Mouse (Mus musculus): ENCODE measurements around the gene Rbp3. TPM values are rescaled to one million over a fixed set of nuclear protein-coding genes. Genes with fewer than 3 reads are reported as not detected.

The Rbp3 gene
- polyA plus RNA-seq, 1 experiment: 0.02 TPM

GRCm38 (mm10) chr14:33977748-33978147 lies 23.9 kb downstream of the Rbp3 start:
- TF ChIP-seq MYOG (IDR thresholded peaks at IDR 0.05; ENCODE audit: control insufficient read depth in 1 of 3, insufficient read depth in 1 of 3, insufficient read length in 2 of 3, low read depth in 2 of 3) (no peak), TCF12 (IDR thresholded peaks at IDR 0.05; ENCODE audit: insufficient read depth, poor library complexity, severe bottlenecking) (no peak), REST (IDR thresholded peaks at IDR 0.05; ENCODE audit: insufficient read depth, insufficient read length) (no peak), E2F4 (IDR thresholded peaks at IDR 0.05; ENCODE audit: insufficient read depth) (no peak), CEBPB (IDR thresholded peaks at IDR 0.05; ENCODE audit: insufficient read depth, poor library complexity, severe bottlenecking) (no peak), TCF3 (IDR thresholded peaks at IDR 0.05; ENCODE audit: insufficient read length, low read depth) (no peak), SRF (IDR thresholded peaks at IDR 0.05; ENCODE audit: control insufficient read depth, insufficient read length, low read depth) (no peak), MAX (IDR thresholded peaks at IDR 0.05; ENCODE audit: low read depth) (no peak), USF1 (IDR thresholded peaks at IDR 0.05; ENCODE audit: low read depth) (no peak), POLR2AphosphoS2 (IDR thresholded peaks at IDR 0.05; ENCODE audit: insufficient read length, low read depth) (no peak), POLR2A (IDR thresholded peaks at IDR 0.05; ENCODE audit: insufficient read length, low read depth) (no peak), MYOD1 (IDR thresholded peaks at IDR 0.05; ENCODE audit: control insufficient read depth in 1 of 3, insufficient read length in 2 of 3, low read depth in 2 of 3) (no peak)
- no peak overlapping the region for H3K4me3 ChIP-seq

GRCm38 (mm10) chr14:33978604-33979059 lies 24.8 kb downstream of the Rbp3 start, which contains the start of gene Zfp488:
Zfp488 (minus strand) TSS chr14:33978764.
- Histone ChIP-seq H3ac (ENCODE audit: control insufficient read depth, insufficient read length) (no peak within 1 kb of the TSS), H3K27me3 (ENCODE audit: control insufficient read depth, insufficient read depth, insufficient read length) (peaks cover 18% of the 10 kb centered on the region), H3K79me2 (ENCODE audit: control insufficient read depth, insufficient read depth) (no peaks in the 10 kb centered on the region), H3K4me2 (ENCODE audit: low read depth) (no peak within 1 kb of the TSS), H3K4me3 (no peak within 1 kb of the TSS), H3K36me3 (ENCODE audit: control insufficient read depth, insufficient read depth) (no peaks in the 10 kb centered on the region)
- TF ChIP-seq MYOD1 (IDR thresholded peaks at IDR 0.05; ENCODE audit: control insufficient read depth in 1 of 3, insufficient read length in 2 of 3, low read depth in 2 of 3) (no peak), E2F4 (IDR thresholded peaks at IDR 0.05; ENCODE audit: insufficient read depth) (no peak), CEBPB (IDR thresholded peaks at IDR 0.05; ENCODE audit: insufficient read depth, poor library complexity, severe bottlenecking) (no peak), USF1 (IDR thresholded peaks at IDR 0.05; ENCODE audit: low read depth) (no peak), POLR2AphosphoS2 (IDR thresholded peaks at IDR 0.05; ENCODE audit: insufficient read length, low read depth) (no peak), REST (IDR thresholded peaks at IDR 0.05; ENCODE audit: insufficient read depth, insufficient read length) (no peak), SRF (IDR thresholded peaks at IDR 0.05; ENCODE audit: control insufficient read depth, insufficient read length, low read depth) (no peak), TCF3 (IDR thresholded peaks at IDR 0.05; ENCODE audit: insufficient read length, low read depth) (no peak), POLR2A (IDR thresholded peaks at IDR 0.05; ENCODE audit: insufficient read length, low read depth) (no peak)

More at GRCm38 (mm10) chr14:33977748-33978147, 23.9 kb downstream of the Rbp3 start:
- Histone ChIP-seq H3K36me3 (ENCODE audit: control insufficient read depth, insufficient read depth) (no peaks in the 10 kb centered on the region), H3K27me3 (ENCODE audit: control insufficient read depth, insufficient read depth, insufficient read length) (peaks cover 18% of the 10 kb centered on the region), H3ac (ENCODE audit: control insufficient read depth, insufficient read length) (no peak overlapping the region), H3K79me2 (ENCODE audit: control insufficient read depth, insufficient read depth) (no peaks in the 10 kb centered on the region), H3K4me2 (ENCODE audit: low read depth) (no peak overlapping the region)

GRCm38 (mm10) chr14:33989201-33989600 lies 35.4 kb downstream of the Rbp3 start:
- H3K27me3 ChIP-seq (ENCODE audit: control insufficient read depth, insufficient read depth, insufficient read length): peaks cover 15% of the 10 kb centered on the region
- no peak overlapping the region for H3K4me3 ChIP-seq
- no peak overlapping the region for H3K4me2 ChIP-seq (ENCODE audit: low read depth)
- H3K79me2 ChIP-seq (ENCODE audit: control insufficient read depth, insufficient read depth): no peaks in the 10 kb centered on the region
- no peak overlapping the region for H3ac ChIP-seq (ENCODE audit: control insufficient read depth, insufficient read length)
- TF ChIP-seq CEBPB (IDR thresholded peaks at IDR 0.05; ENCODE audit: insufficient read depth, poor library complexity, severe bottlenecking) (no peak), POLR2A (IDR thresholded peaks at IDR 0.05; ENCODE audit: insufficient read length, low read depth) (no peak), REST (IDR thresholded peaks at IDR 0.05; ENCODE audit: insufficient read depth, insufficient read length) (no peak), MYOD1 (IDR thresholded peaks at IDR 0.05; ENCODE audit: control insufficient read depth in 1 of 3, insufficient read length in 2 of 3, low read depth in 2 of 3) (no peak), E2F4 (IDR thresholded peaks at IDR 0.05; ENCODE audit: insufficient read depth) (no peak), MAX (IDR thresholded peaks at IDR 0.05; ENCODE audit: low read depth) (no peak), POLR2AphosphoS2 (IDR thresholded peaks at IDR 0.05; ENCODE audit: insufficient read length, low read depth) (no peak), SRF (IDR thresholded peaks at IDR 0.05; ENCODE audit: control insufficient read depth, insufficient read length, low read depth) (no peak), MYOG (IDR thresholded peaks at IDR 0.05; ENCODE audit: control insufficient read depth in 1 of 3, insufficient read depth in 1 of 3, insufficient read length in 2 of 3, low read depth in 2 of 3) (no peak), TCF3 (IDR thresholded peaks at IDR 0.05; ENCODE audit: insufficient read length, low read depth) (no peak)
- H3K36me3 ChIP-seq (ENCODE audit: control insufficient read depth, insufficient read depth): no peaks in the 10 kb centered on the region

- H3K79me2 ChIP-seq (ENCODE audit: control insufficient read depth, insufficient read depth): no peaks in the 10 kb centered on the region
- H3ac ChIP-seq (ENCODE audit: control insufficient read depth, insufficient read length): no peak overlapping the region
- H3K27me3 ChIP-seq (ENCODE audit: control insufficient read depth, insufficient read depth, insufficient read length): peaks cover 15% of the 10 kb centered on the region
- no peak overlapping the region for H3K4me2 ChIP-seq (ENCODE audit: low read depth)
- TF ChIP-seq USF1 (IDR thresholded peaks at IDR 0.05; ENCODE audit: low read depth) (no peak), E2F4 (IDR thresholded peaks at IDR 0.05; ENCODE audit: insufficient read depth) (no peak), MYOG (IDR thresholded peaks at IDR 0.05; ENCODE audit: control insufficient read depth in 1 of 3, insufficient read depth in 1 of 3, insufficient read length in 2 of 3, low read depth in 2 of 3) (no peak), TCF12 (IDR thresholded peaks at IDR 0.05; ENCODE audit: insufficient read depth, poor library complexity, severe bottlenecking) (no peak), SRF (IDR thresholded peaks at IDR 0.05; ENCODE audit: control insufficient read depth, insufficient read length, low read depth) (no peak), CEBPB (IDR thresholded peaks at IDR 0.05; ENCODE audit: insufficient read depth, poor library complexity, severe bottlenecking) (no peak), POLR2A (IDR thresholded peaks at IDR 0.05; ENCODE audit: insufficient read length, low read depth) (no peak), REST (IDR thresholded peaks at IDR 0.05; ENCODE audit: insufficient read depth, insufficient read length) (no peak), TCF3 (IDR thresholded peaks at IDR 0.05; ENCODE audit: insufficient read length, low read depth) (no peak), MYOD1 (IDR thresholded peaks at IDR 0.05; ENCODE audit: control insufficient read depth in 1 of 3, insufficient read length in 2 of 3, low read depth in 2 of 3) (no peak), MAX (IDR thresholded peaks at IDR 0.05; ENCODE audit: low read depth) (no peak), POLR2AphosphoS2 (IDR thresholded peaks at IDR 0.05; ENCODE audit: insufficient read length, low read depth) (no peak)
- H3K36me3 ChIP-seq (ENCODE audit: control insufficient read depth, insufficient read depth): no peaks in the 10 kb centered on the region
- H3K4me3 ChIP-seq: no peak overlapping the region
Observed at GRCm38 (mm10) chr14:33991971-33992370, 38.2 kb downstream of the Rbp3 start.
